Mouse (Mus musculus) gastrocnemius, postnatal 25 days (tissue): ENCODE results near the gene Pin1rt1. TPM values are rescaled to one million over a fixed set of nuclear protein-coding genes. Genes with fewer than 3 reads are reported as not detected.

Experiments used
- DNase-seq: peaks from one replicate; pipeline ENCODE4 v3.0.0; 2022
- long read RNA-seq, 2 experiments: library from polyadenylated mRNA; stranded (forward); transcript quantifications; one replicate each; pipeline ENCODE4 v2.0.0; 2021
- total RNA-seq, 2 experiments: library from RNA; stranded (reverse); gene quantifications; 1 replicate in 1 of 2; 2 replicates in 1 of 2; pipeline ENCODE4 v1.2.3; 2021

The Pin1rt1 gene
- not detected for total RNA-seq
- long read RNA-seq, experiment 1, result 0 reads
- long read RNA-seq, experiment 2, result 0 reads

DNA sequence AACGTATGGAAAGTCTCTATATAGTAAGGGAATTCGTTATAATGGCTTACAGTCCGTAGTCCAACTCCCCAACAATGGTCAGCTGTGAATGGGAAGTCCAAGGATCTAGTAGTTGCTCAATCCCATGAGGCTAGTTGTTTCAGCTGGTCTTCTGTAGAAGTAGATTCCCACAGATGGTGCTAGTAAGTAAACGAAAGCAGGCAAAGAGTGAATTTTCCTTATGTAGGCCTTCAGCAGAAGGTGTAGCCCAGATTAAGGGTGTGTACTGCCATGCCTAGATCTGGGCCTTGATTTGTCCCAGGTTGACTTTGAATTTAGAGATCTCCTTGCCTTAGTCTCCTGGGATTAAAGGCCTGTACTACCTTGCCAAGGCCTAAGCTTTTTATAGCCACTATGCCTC, at the start of gene Pin1rt1:
Gene Pin1rt1 (minus strand): TSS at position 101 of the 400 bp plus-strand sequence.
- no peak for DNase-seq

DNA sequence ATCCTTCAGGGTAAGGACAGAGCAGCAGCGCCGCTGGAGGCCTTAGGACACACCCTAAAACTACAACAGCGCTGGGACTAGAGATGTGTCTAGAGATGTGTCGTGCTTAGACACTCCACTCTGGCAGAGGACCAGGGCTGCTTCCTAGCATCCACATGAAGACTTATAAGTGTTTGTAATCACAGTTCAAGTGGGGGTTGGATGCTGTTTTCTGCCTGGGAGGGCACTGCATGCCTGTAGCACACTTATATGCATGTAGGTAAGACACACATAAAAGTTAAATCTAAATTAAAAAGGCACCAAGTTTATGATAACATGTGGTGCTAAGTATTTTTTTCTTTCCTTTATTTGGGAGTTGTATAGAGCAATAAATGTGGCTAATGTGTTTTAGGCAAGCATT, 47.8 kb upstream of the Pin1rt1 start:
- no peak for DNase-seq

DNA sequence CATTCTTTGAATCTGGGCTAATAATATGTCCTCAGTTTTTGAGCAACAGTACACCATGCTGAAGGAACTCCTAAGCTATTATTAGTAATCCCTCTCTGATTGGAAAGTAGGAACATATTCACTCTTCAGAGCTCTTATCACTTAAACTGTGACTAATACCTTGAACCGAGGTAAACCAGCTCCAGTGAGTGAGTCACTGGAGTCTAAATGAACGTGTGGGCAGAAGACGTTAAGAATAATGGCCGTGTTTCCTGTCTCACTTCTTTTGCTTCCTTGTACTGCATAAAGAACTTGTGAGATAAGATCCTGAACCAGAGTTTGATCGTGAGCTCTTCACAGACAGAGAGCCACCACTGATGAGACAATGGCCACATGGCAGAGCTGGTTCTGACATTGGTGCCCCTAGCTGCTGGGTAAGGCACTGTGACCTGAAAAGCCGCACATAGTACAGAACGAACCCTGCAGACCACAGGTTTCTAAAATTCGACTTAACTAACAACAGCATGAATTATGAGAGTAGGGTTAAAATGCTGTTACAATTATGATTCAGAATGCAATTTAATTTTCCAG, 47.0 kb upstream of the Pin1rt1 start:
- DNase-seq, result no peak

DNA sequence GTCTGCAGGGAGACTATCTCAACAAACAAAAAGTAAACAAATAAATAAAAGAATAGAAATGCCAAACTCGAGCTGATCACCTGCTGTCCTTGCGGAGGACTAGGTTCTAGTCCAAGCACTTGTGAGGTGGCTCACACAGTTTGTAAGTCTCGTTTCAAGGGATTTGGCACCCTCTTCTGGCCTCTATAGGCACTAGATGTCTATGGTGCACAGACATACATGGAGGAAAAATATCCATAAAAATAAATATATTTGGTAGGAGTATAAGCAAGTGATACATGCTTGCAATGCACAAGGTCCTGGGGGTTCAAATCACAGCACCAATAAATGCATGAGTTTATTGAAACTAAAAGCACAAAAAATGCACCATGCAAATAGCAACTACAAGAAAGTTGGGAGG, 34.4 kb upstream of the Pin1rt1 start:
- no peak for DNase-seq

DNA sequence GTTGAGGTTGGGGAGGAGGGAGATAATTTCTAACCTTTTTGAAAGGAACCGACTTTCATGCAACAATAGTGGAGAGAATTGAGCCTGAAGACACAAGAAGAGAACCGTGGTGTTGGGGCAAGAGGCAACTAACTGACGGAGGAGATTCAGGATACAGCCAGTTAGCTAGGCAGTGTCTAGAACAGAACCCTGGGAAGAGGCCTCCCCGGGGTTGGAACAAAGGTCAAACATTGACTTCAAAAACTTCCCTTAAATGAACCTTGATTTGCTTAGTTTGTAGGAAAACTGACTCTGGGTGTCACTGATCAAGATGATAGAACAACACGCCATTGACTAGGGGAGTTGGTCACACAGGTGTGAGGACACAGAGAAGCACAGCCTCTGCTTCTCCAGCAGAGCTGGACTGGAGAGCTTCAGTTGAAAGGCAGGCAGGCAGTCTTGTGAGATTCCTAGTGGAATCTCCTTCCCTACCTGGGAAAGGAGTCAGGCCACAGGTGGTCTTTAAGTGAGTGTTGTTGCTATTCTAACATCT, 32.5 kb upstream of the Pin1rt1 start:
- no peak for DNase-seq

DNA sequence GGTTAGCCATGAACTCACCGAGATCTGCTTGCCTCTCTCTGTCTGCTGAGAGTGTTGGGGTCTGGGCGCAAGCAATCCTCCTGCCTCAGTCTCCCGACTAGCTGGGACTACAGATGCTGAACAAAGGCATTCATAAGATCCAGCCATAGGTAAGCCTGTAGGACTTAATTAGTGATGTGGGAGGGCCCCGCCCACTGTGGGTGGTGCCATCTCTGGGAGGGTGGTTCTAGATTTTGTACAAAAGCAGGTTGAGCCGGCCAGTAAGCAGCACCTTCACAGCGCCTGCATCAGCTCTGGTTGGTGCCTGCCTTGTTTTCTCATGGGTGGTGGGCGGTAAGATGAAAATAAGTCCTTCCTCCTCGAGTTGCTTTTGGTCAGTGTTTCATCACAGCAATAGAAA, 30.1 kb upstream of the Pin1rt1 start:
- no peak for DNase-seq

DNA sequence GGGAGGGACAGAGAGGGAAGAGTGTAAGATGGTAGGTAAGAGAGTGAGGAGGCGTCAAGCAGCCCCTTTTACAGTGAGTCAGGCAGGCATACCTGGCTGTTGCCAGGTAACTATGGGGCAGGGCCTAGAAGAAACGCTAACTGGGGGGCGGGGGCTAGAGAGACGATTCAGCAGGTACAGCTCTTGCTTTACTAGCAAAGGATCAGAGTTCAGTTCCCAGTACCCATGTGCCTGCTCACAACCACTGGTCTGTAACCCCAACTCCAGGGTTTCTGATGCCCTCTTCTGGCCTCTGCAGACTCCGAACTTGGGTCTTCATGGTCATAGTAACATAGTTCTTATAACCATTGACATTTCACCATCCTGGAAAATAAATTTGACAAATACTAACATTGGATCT, 27.8 kb upstream of the Pin1rt1 start:
- no peak for DNase-seq

DNA sequence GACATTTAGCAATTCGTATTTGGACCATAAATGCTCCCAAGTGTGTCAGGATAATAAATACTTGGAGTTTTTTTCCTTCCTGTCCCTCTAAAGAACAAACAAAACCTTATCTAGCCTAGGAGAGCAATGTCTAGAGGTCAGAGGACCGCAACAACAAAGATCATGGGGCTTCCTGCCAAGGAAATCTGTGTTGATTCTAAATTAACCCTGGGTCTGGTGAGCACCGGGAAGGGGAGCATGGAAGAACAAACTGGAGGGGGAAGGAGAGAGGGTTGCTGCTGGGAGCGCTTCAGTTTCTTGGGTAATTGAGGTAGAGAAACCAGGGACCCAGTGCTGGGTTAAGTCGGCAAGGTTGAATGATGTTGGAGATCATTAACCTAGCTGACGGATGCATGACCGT, 27.0 kb upstream of the Pin1rt1 start:
- no peak for DNase-seq

DNA sequence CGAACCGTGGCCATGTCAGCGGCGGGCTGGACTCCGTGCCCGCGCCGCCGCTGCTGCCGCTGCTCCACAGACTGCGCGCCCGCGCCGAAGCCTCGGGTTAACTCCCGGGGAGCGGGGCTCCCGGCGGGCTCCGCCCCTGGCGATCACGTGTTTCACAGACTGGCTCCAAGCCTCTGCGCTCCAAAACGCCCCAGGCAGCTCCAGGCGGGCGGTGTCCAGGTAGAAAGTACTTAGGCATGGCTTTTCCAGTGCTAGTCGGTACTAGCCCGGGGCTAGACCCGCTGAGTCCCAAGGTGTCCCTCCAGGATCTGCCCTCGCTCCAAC, 26.5 kb upstream of the Pin1rt1 start, which contains the start of gene Depdc7:
Gene Depdc7 (minus strand): TSS at position 138 of the 324 bp plus-strand sequence.
- DNase-seq, result peak; percentile 83

DNA sequence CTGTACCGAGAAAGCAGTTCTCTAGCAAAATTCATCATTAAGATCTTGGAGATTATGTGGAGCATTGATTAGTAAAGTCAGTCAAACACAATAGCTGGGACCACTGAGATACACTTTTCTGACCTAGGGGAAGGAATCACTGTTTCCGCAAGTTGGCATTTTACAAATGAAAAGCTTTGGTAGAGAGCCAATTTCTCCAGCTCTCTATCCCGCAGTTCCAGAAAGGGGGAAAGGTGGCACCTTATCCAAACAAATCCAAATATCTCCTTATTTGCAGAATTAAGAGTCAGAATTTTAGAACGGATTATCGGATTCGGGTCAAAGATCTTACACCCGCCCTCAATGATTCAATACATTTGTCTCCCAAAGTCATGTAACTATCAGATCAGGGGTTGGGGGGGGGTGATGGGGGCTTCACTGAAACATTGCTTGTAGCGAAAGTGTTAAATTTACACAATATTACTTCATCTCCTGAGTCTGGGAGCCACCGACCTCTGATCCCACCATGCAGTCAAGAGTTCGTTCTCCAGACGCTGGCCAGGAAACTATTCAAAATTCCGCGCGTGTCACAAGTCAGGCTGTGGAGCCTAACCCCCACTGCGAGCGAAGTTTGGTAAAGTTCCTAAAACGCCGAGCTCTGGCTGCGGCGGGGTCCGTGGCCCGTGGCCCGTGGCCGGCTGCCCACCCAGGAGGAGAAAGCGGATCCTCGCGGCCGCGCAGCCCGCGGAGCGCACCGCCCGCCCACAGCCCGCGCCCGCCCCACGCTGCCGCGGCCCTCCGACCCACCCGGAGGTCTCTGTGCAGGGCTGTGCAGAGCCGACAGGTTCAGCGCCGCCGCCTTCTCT, 25.9 kb upstream of the Pin1rt1 start:
- DNase-seq, result no peak

DNA sequence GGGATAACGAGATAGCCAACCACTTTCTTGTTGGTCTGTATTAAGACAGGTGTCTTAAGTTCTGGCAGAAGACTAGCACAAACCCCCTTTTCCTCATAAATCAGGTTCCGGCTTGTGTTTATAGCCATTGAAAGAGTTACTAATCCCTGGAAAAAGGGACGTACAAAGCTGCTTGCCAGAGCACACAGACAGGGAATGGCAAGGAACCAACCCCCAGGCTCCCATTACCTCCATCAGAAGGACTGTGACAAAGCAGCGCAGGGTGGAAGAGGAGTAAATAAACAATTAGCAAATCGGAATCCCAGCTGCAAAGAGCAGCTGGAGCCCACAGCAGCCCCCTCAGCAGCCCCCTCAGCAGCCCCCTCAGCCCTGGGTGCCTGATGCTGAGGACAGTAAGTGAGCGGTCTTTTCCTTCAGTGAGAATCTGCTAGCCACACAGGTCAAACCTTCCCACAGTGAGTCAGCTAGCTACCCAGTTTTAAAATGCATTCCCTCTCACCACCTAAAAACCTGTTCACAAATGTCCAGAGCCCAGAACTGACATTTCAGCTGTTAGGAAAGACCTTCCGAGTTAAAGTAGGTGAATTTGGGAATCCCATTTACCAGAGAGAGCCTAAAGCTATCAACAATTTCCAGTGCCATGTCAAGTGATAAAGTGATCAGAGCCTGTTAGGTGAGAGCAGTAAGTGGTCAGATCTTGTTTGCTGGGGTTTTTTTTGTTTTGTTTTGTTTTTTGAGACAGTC, 25.0 kb upstream of the Pin1rt1 start:
- no peak for DNase-seq

DNA sequence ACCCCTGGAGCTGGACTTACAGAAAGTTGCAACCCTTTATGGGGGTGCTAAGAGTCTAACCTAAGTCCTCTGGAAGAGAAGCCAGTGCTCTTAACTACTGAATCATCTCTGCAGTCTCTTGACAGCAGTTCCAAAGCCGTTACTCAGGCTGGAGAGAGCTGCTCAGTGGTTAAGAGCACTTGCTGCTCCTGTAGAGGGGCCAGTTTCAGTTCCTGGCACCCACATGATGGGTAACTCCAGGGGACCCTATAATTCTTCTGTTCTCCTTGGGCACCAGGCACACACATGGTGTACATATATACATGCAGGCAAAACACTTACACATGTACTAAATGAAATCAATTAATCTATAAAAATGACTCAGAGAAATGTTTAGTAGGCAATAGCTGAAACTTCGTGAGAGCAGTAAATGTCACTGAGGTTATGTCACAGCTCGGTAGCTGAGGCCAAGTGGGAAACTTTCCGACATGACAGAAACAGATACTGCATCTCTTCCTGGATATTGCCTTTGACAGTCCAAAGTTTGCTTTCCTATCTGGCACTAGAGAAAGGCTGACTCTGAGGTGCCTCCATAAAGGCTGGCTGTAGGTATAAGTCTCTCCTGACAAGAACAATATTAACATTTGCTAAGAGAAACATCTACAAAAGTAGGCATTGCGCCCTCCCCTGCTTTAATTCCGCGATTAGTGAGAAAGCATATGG, 24.2 kb upstream of the Pin1rt1 start:
- no peak for DNase-seq

DNA sequence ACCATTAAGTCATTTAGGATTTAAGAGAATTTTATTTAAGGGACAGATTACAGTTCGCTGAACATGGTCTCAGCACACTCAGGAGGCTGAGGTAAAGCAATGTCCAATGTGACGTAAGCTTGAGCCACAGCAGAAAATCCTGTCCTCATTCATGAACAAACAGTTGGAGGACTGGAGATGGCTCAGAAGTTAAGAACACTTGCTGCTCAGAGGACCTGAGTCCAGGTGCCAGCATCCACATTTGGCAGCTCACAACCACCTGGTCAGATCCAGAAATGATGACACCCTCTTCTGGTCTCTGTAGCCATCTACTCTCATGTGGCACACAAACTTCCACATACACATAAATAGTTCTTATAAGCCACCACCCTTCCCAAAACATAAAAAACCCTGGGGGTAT, 23.5 kb upstream of the Pin1rt1 start:
- no peak for DNase-seq

DNA sequence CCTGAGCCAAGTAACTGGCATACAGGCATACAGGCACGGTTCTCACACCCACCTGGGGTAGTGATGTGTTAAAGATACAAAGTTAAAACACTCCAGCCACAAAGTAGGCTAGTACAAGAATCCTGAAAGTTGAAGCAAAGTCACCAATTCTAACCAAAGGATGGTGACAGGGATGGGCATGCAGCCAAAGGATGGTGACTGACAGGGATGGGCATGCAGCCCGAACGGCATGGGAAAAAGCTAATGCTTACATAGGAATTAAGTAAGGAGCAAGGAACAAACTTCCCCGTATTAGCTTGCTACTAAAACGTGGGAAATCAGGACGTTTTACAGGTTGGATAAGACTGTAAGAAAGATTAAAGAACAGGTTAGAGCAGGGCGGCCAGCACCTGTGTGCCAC, 20.1 kb upstream of the Pin1rt1 start:
- DNase-seq, result no peak

DNA sequence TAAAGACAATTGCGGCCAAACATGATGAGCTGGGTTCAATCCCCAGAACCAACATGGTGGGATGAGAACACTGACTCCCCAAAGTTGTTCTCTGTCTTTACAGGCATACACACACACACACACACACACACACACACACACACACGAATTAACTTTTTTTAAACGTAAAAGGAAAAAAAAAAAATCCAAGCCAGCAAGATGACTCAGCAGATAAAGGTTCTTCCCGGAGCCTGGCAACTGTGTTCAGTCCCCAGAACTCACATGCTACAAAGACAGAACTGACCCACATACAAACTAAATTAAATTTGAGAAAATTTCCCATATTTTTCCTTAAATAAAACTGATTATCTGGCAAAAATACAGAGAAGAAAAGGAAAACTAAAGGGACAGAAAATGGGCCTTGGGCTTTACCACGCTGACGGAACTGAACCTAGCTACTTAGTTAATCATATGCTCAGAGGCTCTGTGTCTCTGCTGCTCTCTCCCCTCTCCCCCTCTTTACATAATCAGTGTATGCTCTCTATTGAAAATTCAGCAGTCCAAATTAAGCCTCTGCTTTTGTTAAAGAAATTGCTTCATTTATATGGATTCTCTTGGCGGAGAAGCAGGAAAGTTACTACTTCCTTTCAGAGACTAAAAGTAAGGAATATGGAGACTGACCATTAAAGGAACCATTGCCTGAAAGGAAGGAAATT, 16.5 kb upstream of the Pin1rt1 start:
- no peak for DNase-seq

DNA sequence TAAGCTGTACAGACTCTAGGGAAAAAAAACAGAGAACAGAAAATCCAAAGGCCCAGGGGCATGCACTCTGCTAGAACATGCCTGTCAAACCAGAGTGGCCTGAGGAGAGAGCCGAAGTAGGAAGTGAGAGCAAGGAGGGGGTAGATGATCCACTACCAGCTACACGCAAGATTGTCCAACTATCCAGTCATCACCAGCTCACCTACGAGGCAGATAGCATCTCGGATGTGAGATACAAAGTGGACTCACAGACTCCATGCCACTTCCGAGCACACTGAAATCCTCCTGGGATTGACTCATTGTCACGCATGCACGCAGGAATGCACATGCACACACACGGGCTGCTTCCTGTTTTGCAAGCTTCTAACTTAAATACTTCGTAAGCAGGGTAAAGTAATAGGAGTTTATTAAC, 15.9 kb upstream of the Pin1rt1 start:
- peak; percentile 14 for DNase-seq

DNA sequence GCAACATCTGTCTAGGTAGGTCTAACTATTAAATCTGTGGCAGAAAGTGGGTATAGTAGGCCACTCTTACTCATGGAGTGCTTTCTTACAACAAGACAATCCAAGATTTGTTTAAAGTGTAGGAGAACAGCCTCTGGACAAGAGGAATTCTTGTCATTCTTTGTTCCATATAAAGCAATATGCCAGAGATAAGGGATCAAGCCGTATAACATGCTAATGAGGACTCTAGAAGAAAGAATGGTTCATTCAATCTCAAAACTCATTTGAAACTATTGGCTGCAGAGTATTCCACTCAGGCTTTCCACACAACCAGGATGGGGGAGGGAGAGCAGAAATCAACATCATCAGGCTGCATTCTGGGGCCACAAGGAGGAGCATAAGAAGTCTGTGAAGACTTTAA, 11.2 kb upstream of the Pin1rt1 start:
- no peak for DNase-seq

DNA sequence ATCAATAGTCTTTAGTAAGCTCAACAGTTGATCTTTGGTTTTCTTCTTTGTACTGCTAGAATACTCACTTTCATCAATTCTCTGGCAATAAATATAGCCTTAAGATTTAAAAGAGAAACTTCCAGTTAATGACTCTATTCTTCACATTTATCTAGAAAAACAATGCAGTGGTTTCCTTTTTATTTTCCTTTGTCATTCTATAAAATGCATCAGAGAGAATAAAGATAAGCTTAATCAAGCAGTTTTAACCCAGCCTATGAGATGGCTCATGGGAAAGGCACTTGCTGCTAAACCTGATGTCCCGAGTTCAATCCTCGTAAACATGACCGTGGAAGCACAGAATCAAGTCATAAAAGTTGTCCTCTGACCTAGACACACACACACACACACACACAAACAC, 5.8 kb upstream of the Pin1rt1 start:
- no peak for DNase-seq

DNA sequence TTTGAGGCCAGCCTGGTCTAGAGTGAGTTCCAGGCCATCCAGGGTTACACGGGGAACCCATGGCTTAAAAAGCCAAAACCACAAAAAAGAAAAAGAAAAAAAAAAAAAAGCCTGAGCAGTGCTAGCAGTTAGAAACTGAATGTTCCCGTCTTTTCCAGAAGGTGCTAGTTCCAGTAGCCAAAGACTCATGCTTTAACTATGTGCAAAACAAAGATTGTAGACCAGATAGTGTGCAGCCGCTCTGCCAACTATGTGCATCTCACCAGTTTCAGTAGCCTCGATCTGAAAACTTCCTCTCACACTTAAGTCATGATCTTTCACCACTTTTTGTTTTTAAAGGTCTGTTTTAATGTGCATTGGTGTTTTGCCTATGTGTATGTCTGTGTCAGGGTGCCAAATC, 1.6 kb upstream of the Pin1rt1 start:
- DNase-seq, result no peak

DNA sequence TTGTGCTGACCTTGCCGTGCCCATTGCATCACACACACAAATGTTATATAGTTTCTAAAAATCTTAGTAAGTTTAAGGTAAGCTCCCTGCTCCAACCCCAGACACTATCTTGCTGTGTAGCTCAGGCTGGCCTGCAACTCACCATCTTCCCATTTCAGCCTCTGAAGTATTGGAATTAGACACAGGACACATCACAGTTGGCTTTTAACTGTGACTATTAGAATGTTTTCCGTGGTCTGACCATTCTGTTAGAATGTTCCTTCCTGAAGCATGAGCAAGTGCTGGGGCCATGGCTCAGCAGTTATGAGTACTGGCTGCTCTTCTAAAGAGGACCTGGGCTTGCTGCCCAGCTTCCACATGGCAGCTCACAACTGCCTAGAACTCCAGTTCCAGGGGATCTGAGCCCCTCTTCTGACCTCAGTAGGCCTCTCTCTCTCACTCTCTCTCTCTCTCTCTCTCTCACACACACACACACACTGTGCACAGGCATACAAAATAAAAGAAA, 1.1 kb upstream of the Pin1rt1 start:
- DNase-seq, result peak; percentile 14

DNA sequence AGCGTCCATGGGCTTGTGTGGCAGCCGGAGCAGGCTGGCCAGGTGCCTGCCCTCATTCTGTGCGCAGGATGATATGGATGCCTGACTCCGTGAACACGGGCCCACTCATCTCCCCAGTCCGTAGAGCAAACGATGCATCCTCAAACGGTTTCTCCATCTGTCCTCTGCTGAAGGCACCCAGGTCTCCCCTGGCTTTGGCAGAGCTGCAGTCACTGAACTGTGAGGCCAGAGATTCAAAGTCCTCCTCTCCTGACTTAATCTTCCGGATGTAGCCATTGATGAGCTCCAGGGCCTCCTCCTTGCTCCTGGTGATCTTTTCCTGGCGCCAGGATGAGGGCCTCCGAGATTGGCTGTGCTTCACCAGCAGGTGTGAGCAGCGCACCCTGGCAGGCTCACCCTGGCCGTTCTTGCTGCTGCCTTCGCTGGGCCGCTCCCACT, 1.9 kb downstream of the Pin1rt1 start:
- DNase-seq, result peak; percentile 27

DNA sequence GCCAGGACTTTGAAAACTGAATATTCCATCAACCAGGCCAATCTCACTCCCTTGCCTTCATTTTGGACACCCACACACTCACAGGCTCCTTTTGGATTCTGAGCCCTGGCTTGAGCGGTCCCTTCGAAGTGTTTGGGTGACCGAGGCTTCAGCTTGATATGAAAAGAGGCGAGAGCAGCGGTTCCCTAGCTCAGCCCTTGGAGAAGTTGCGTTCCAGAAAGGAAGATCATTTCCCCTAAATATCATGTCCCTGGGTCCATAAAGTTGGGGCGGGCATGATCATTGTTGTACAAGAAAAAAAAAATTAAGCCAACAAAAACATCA, 3.7 kb downstream of the Pin1rt1 start:
- no peak for DNase-seq
